Mouse (Mus musculus) lung, adult 2 months (tissue): Measurements from ENCODE around the gene Cd300lf.

Experiments used
- CTCF ChIP-seq: fragments of 200-500 bp; IDR thresholded peaks from 2 replicates; pipeline ENCODE4 v1.5.1; 2011; ENCODE audit warnings: mild to moderate bottlenecking, low read length, control low read depth; ENCODE audit not compliant: insufficient read depth
- POLR2A ChIP-seq: fragments of 200-500 bp; IDR thresholded peaks from 2 replicates; pipeline ENCODE4 v1.6.1; 2011; ENCODE audit warnings: low read depth, mild to moderate bottlenecking, control low read depth, low read length, borderline replicate concordance; ENCODE audit errors: extremely low read depth

DNA sequence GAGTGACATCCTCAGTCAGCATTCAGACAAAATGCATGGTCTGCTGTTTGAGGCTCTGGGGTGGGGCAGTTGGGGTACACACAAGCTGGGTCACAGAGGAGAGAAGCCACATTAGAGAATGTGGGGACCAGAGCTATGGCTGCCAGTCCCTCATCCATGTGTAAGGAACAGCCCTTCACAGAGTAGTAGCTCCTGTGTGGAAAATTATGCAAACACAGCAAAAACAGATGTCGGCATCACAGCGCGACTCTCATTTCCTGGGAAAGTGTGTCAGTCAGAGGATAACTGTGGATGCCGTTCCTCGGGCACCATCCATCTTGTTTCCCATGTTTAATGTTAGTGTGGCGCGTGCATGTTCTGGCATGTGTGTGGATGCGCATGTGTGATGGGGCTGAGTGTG lies 25.6 kb downstream of the Cd300lf start:
- TF ChIP-seq POLR2A = no peak
- TF ChIP-seq CTCF = no peak
